Comparison of ENCODE assay signal across 8 mouse cellular contexts in genomic region chr4:140684141-140684871, GRCm38 (mm10). TPM values are rescaled to one million over a fixed set of nuclear protein-coding genes. Genes with fewer than 3 reads are reported as not detected.
DNase-seq lines count a peak whose midpoint lies in the region; ATAC-seq and TF ChIP-seq lines count a peak whose summit lies in the region.

No protein-coding gene starts in this region.

- 4% methylated on average over 16 of the region's 16 CpGs for WGBS in thymus, adult 2 months
- WGBS in intestine, embryonic 14.5 days, result 8% methylated on average over 16 of the region's 16 CpGs

- peak; percentile 47 for ATAC-seq in intestine, embryonic 14.5 days (replicated peaks; ENCODE audit: low FRiP score, low TSS enrichment, low read depth)
- ATAC-seq in cerebellum, adult (ENCODE audit: insufficient number of reproducible peaks, low FRiP score, low TSS enrichment), result no peak

- TF ChIP-seq CTCF in thymus, adult 2 months (IDR thresholded peaks at IDR 0.05; ENCODE audit: borderline replicate concordance, control insufficient read depth, extremely low read depth, insufficient read depth, low read length, poor library complexity), result no peak

- DNase-seq in thymus, adult 2 months, result peak; percentile 17
- DNase-seq in thymus, postnatal 36 days, result no peak
- peak; percentile 49 to 65 for DNase-seq in gastrocnemius, postnatal 36 days
- DNase-seq in intestine, embryonic 14.5 days (ENCODE audit: low spot score), result peak; percentile 78
- peak; percentile 58 to 75 for DNase-seq in lung, postnatal 4 days
- peak; percentile 23 for DNase-seq in thymus, postnatal 25 days
- DNase-seq in left cerebral cortex, adult 8-10 months (ENCODE audit: low spot score in 2 of 2), result no peak

- no peaks in the 10 kb centered on the region for H3K27me3 ChIP-seq in thymus, adult 2 months (ENCODE audit: control insufficient read depth, insufficient read depth, low read length)
- H3K27me3 ChIP-seq in intestine, embryonic 14.5 days (replicated peaks; ENCODE audit: control insufficient read depth, insufficient read depth, low read length), result no peaks in the 10 kb centered on the region

- H3K4me1 ChIP-seq in thymus, adult 2 months (replicated peaks; ENCODE audit: control insufficient read depth, insufficient read depth, low read length), result peaks cover 24% of the 10 kb centered on the region
- H3K4me1 ChIP-seq in intestine, embryonic 14.5 days (replicated peaks; ENCODE audit: control insufficient read depth, insufficient read depth, low read length), result peaks cover 16% of the 10 kb centered on the region

- H3K9ac ChIP-seq in intestine, embryonic 14.5 days (ENCODE audit: low read length), result 0 out of 2 replicates have a peak overlapping the region, but pooled peaks have one; percentile 14

- intact Hi-C loops in gastrocnemius, postnatal 36 days (cut with DNase I), result no loop called here

- H3K4me3 ChIP-seq in thymus, adult 2 months (ENCODE audit: control insufficient read depth, insufficient read depth, low read length), result no peak overlapping the region
- 0 out of 2 replicates have a peak overlapping the region, but pooled peaks have one; percentile 2 for H3K4me3 ChIP-seq in intestine, embryonic 14.5 days (ENCODE audit: low read depth, low read length)

- peak overlapping the region; percentile 45 for H3K4me2 ChIP-seq in intestine, embryonic 14.5 days (ENCODE audit: low read length)

- TF ChIP-seq POLR2A in thymus, adult 2 months (IDR thresholded peaks at IDR 0.05; ENCODE audit: control insufficient read depth, extremely low read depth, insufficient read depth, low read length, poor library complexity), result no peak

- no peaks in the 10 kb centered on the region for H3K9me3 ChIP-seq in intestine, embryonic 14.5 days (ENCODE audit: control insufficient read depth, low read length)

- H3K36me3 ChIP-seq in thymus, adult 2 months (ENCODE audit: control insufficient read depth, insufficient read depth, low read length), result no peaks in the 10 kb centered on the region
- no peaks in the 10 kb centered on the region for H3K36me3 ChIP-seq in intestine, embryonic 14.5 days (ENCODE audit: control insufficient read depth, insufficient read depth, low read length)

- H3K27ac ChIP-seq in thymus, adult 2 months (ENCODE audit: control insufficient read depth, insufficient read depth, low read length), result no peak overlapping the region
- peak overlapping the region; percentile 66 for H3K27ac ChIP-seq in intestine, embryonic 14.5 days (ENCODE audit: low read depth)

RNA-seq across cellular contexts. Expression of gene Rcc2, which starts 16.0 kb away (rescaled TPM):
- 211 and 279 TPM in 2 replicates for polyA plus RNA-seq in thymus, adult 2 months (2012; rRNA removed)
- 1 to 10 TPM; 8.1 to 9.5 TPM for total RNA-seq in gastrocnemius, postnatal 36 days (2021)
- polyA plus RNA-seq in intestine, embryonic 14.5 days (2014; fragmentation: Nextera tagmentation; extraction: Ambion mirVana), result 29.8 and 30.7 TPM in 2 replicates
- total RNA-seq in left cerebral cortex, adult 8-10 months (2022), result 10 to 100 TPM; 82.4 to 85.0 (median 84.4) TPM

RNA-seq across cellular contexts. Expression of gene Arhgef10l, which starts 18.5 kb away (rescaled TPM):
- polyA plus RNA-seq in thymus, adult 2 months (2012; rRNA removed), result 22.2 and 26.0 TPM in 2 replicates
- total RNA-seq in gastrocnemius, postnatal 36 days (2021), result 10 to 100 TPM; 39.0 to 49.9 TPM
- 15.2 and 16.3 TPM in 2 replicates for polyA plus RNA-seq in intestine, embryonic 14.5 days (2014; fragmentation: Nextera tagmentation; extraction: Ambion mirVana)
- 10 to 100 TPM; 68.0 to 98.1 (median 77.8) TPM for total RNA-seq in left cerebral cortex, adult 8-10 months (2022)

RNA-seq across cellular contexts. Expression of gene Padi6, which starts 58.1 kb away (rescaled TPM):
- 0.90 and 1.0 TPM in 2 replicates for polyA plus RNA-seq in thymus, adult 2 months (2012; rRNA removed)
- total RNA-seq in gastrocnemius, postnatal 36 days (2021), result not detected
- 0.07 TPM in 1 of 2 replicates, not detected in the other for polyA plus RNA-seq in intestine, embryonic 14.5 days (2014; fragmentation: Nextera tagmentation; extraction: Ambion mirVana)
- total RNA-seq in left cerebral cortex, adult 8-10 months (2022), result under 1 TPM in 3 of 4 experiments, not detected in 1; 0.18 to 0.80 (median 0.20) TPM

Comparison
In these comparisons a context has a peak if more than half of its experiments do, and no peak if none do; other contexts are left out.
1. DNase-seq: peak in thymus, adult 2 months (single experiment), gastrocnemius, postnatal 36 days (2 of 2), intestine, embryonic 14.5 days (single experiment), lung, postnatal 4 days (2 of 2) and thymus, postnatal 25 days (single experiment); none in thymus, postnatal 36 days (0 of 2) and left cerebral cortex, adult 8-10 months (0 of 2).
2. RNA of gene Rcc2, which starts 16.0 kb away (total RNA-seq): 82.4 to 85.0 TPM in left cerebral cortex, adult 8-10 months; 8.1 to 9.5 TPM in gastrocnemius, postnatal 36 days; every median in the first group is over 4 times any median in the second.